Mouse (Mus musculus): ENCODE data around the gene Kat2b. TPM values are rescaled to one million over a fixed set of nuclear protein-coding genes. Genes with fewer than 3 reads are reported as not detected.
"Not testable (repeated sequence)": the region's sequence is repeated elsewhere in the genome, so short reads cannot be mapped to it uniquely, and the experiment has no call there.

The Kat2b gene
- 2.3 and 2.7 TPM in 2 replicates for polyA plus RNA-seq (2016; fragmentation: Nextera tagmentation; extraction: Ambion mirVana)

- peaks cover 21% of the 10 kb centered on the region for H3K4me1 ChIP-seq (replicated peaks)
- H3K4me3 ChIP-seq (replicated peaks) = peak within 1 kb of the TSS; percentile 88
- H3K9ac ChIP-seq (replicated peaks) = peak within 1 kb of the TSS; percentile 95
- no peaks in the 10 kb centered on the region for H3K36me3 ChIP-seq
- WGBS = 3% methylated on average over 20 of the region's 20 CpGs
- ATAC-seq (ENCODE audit: insufficient number of reproducible peaks, insufficient read depth, low FRiP score, low TSS enrichment, low read depth) = no peak
- H3K4me2 ChIP-seq = peak within 1 kb of the TSS; percentile 98
- peak within 1 kb of the TSS; percentile 87 for H3K27ac ChIP-seq
- no peaks in the 10 kb centered on the region for H3K9me3 ChIP-seq
- H3K27me3 ChIP-seq = no peaks in the 10 kb centered on the region
These were observed at the start of gene Kat2b for GRCm38 (mm10) chr17:53566161-53566918. Gene Kat2b, plus strand, starts transcription at chr17:53566861.

DNA sequence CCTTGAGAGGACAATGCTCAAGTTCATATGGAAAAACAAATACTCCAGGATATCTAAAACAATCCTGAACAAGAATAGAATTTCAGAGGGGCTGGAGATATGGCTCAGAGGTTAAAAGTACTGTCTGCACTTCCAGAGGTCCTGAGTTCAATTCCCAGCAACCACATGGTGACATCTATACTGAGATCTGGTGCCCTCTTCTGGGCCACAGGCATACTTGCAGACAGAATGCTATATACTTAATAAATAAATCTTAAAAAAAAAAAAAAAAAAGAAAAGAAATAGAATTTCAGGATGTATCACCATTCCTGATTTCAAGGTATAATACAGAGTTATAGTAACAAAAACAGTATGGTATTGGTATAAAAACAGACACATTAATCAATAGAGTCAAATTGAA is 47.3 kb upstream of the Kat2b start:
- Histone ChIP-seq H3K27me3 (no peaks in the 10 kb centered on the region), H3K36me3 (peaks cover 6% of the 10 kb centered on the region; the same call in 1 of the 2 replicates), H3K27ac (no peak overlapping the region), H3K4me1 (replicated peaks) (peaks cover 7% of the 10 kb centered on the region), H3K9ac (replicated peaks) (no peak overlapping the region), H3K4me3 (replicated peaks) (no peak overlapping the region), H3K4me2 (no peak overlapping the region), H3K9me3 (no peaks in the 10 kb centered on the region)
- ATAC-seq (ENCODE audit: insufficient number of reproducible peaks, insufficient read depth, low FRiP score, low TSS enrichment, low read depth) = no peak

DNA sequence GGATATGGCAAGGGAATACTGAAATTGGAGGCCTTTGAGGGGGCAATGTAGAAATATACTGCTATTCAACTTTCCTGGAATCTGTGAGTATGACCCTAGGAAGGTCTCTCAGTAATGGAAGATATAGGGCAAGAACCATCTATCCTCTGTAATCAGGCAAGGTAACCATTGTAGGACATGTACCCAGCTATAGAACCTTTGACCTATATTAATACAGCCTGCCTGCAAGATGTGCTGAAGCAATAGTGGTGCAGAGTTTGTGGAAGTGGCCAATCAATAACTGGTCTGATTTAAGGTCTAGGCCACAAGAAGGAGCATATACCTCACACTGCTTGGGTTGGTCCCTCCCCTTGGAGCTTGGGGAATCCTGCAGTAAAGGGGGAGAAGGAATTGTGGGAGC is 46.2 kb upstream of the Kat2b start:
- ATAC-seq (ENCODE audit: insufficient number of reproducible peaks, insufficient read depth, low FRiP score, low TSS enrichment, low read depth) = no peak
- Histone ChIP-seq H3K9ac (replicated peaks) (no peak overlapping the region), H3K4me1 (replicated peaks) (peaks cover 7% of the 10 kb centered on the region), H3K27ac (no peak overlapping the region), H3K4me2 (no peak overlapping the region), H3K27me3 (no peaks in the 10 kb centered on the region), H3K4me3 (replicated peaks) (no peak overlapping the region), H3K9me3 (no peaks in the 10 kb centered on the region), H3K36me3 (no peaks in the 10 kb centered on the region)

GRCm38 (mm10) chr17:53528034-53528433 is 38.6 kb upstream of the Kat2b start:
- Histone ChIP-seq H3K27me3 (no peaks in the 10 kb centered on the region), H3K4me2 (no peak overlapping the region), H3K4me3 (replicated peaks) (no peak overlapping the region), H3K4me1 (replicated peaks) (no peaks in the 10 kb centered on the region), H3K36me3 (no peaks in the 10 kb centered on the region), H3K9me3 (no peaks in the 10 kb centered on the region), H3K9ac (replicated peaks) (no peak overlapping the region), H3K27ac (no peak overlapping the region)
- ATAC-seq (ENCODE audit: insufficient number of reproducible peaks, insufficient read depth, low FRiP score, low TSS enrichment, low read depth) = no peak
- 90% methylated on average over 2 of the region's 2 CpGs for WGBS

DNA sequence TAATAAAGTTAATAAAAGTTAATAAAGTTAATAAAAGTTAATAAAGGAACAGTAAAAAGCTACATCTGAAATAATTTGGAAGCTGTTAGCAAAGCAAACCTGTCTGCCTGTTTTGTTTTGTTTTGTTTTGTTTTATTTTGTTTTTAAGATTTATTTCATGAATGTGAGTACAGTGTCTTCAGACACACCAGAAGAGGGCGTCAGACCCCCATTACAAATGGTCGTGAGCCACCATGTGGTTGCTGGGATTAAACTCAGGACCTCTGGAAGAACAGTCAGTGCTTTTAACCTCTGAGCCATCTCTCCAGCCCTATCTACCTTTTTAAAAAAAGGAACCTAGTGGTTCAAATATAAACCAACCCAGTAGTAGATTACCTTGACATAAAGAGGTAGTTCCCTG is 35.5 kb upstream of the Kat2b start:
- no peaks in the 10 kb centered on the region for H3K36me3 ChIP-seq
- no peaks in the 10 kb centered on the region for H3K27me3 ChIP-seq
- ATAC-seq (ENCODE audit: insufficient number of reproducible peaks, insufficient read depth, low FRiP score, low TSS enrichment, low read depth) = no peak
- WGBS = 47% methylated on average over 2 of the region's 2 CpGs
- no peak overlapping the region for H3K4me2 ChIP-seq
- H3K9me3 ChIP-seq = no peaks in the 10 kb centered on the region
- H3K4me1 ChIP-seq (replicated peaks) = no peaks in the 10 kb centered on the region
- H3K4me3 ChIP-seq (replicated peaks) = no peak overlapping the region
- no peak overlapping the region for H3K27ac ChIP-seq
- H3K9ac ChIP-seq (replicated peaks) = no peak overlapping the region

DNA sequence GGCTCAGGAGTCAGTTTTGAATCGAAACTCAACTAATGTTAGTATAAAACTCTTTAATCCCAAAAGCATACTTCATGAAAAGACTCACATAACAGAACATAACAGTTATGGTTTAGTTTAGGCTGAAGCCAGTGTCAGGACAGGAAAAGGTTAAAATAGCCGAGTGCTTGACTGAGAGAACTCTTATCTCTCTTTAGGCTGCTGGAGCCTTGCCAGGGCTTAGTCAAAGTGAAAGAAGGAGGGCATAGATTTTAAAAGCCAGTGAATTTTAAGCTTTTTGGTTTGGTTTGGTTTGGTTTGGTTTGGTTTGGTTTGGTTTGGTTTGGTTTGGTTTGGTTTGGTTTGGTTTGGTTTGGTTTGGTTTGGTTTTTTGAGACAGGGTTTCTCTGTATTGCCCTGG is 34.2 kb upstream of the Kat2b start:
- Histone ChIP-seq H3K4me3 (replicated peaks) (no peak overlapping the region), H3K9ac (replicated peaks) (no peak overlapping the region), H3K27me3 (no peaks in the 10 kb centered on the region), H3K36me3 (no peaks in the 10 kb centered on the region), H3K4me1 (replicated peaks) (no peaks in the 10 kb centered on the region), H3K9me3 (no peaks in the 10 kb centered on the region), H3K27ac (no peak overlapping the region), H3K4me2 (no peak overlapping the region)
- no peak for ATAC-seq (ENCODE audit: insufficient number of reproducible peaks, insufficient read depth, low FRiP score, low TSS enrichment, low read depth)
- WGBS = 84% methylated on average over 2 of the region's 2 CpGs

DNA sequence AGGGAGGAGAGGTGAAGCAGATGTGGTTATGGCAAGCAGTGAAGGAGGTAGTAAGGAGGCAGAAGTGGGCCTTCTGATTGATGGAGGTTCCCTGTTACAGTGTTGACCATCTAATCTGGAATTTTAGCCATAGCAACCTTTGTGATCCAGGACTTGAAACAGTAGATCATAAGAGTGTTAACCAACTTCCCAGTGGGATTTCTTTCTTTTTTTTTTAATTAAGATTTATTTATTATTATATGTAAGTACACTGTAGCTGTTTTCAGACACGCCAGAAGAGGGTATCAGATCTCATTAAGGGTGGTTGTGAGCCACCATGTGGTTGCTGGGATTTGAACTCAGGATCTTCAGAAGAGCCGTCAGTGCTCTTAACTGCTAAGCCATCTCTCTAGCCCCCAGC is 27.3 kb upstream of the Kat2b start, which contains the start of gene Pp2d1:
Gene Pp2d1, minus strand, starts transcription at position 101 of the 400 bp plus-strand sequence.
- H3K9ac ChIP-seq (replicated peaks); H3K9me3 ChIP-seq; H3K4me1 ChIP-seq (replicated peaks); H3K4me3 ChIP-seq (replicated peaks); ATAC-seq (ENCODE audit: insufficient number of reproducible peaks, insufficient read depth, low FRiP score, low TSS enrichment, low read depth); H3K27me3 ChIP-seq; H3K36me3 ChIP-seq; H3K4me2 ChIP-seq; H3K27ac ChIP-seq: not testable (repeated sequence)
- 88% methylated on average over 2 of the region's 2 CpGs for WGBS

- no peak for ATAC-seq (ENCODE audit: insufficient number of reproducible peaks, insufficient read depth, low FRiP score, low TSS enrichment, low read depth)
- Histone ChIP-seq H3K27ac (no peak overlapping the region), H3K27me3 (no peaks in the 10 kb centered on the region), H3K4me1 (replicated peaks) (no peaks in the 10 kb centered on the region; the same call in 1 of the 2 replicates), H3K4me2 (no peak overlapping the region), H3K36me3 (no peaks in the 10 kb centered on the region), H3K9me3 (no peaks in the 10 kb centered on the region), H3K4me3 (replicated peaks) (no peak overlapping the region), H3K9ac (replicated peaks) (no peak overlapping the region)
- WGBS = 93% methylated on average over 4 of the region's 4 CpGs
These were observed 24.1 kb upstream of the Kat2b start for GRCm38 (mm10) chr17:53542536-53542935.

GRCm38 (mm10) chr17:53543591-53544324 is 22.9 kb upstream of the Kat2b start:
- Histone ChIP-seq H3K9ac (replicated peaks) (no peak overlapping the region), H3K27me3 (no peaks in the 10 kb centered on the region), H3K36me3 (no peaks in the 10 kb centered on the region), H3K9me3 (no peaks in the 10 kb centered on the region), H3K27ac (peak overlapping the region; percentile 62), H3K4me1 (replicated peaks) (no peaks in the 10 kb centered on the region; the same call in 1 of the 2 replicates), H3K4me2 (no peak overlapping the region), H3K4me3 (replicated peaks) (no peak overlapping the region)
- 73% methylated on average over 9 of the region's 9 CpGs for WGBS
- ATAC-seq (ENCODE audit: insufficient number of reproducible peaks, insufficient read depth, low FRiP score, low TSS enrichment, low read depth) = 0 out of 2 replicates have a peak, but pooled peaks have one; percentile 37

- no peak overlapping the region for H3K4me3 ChIP-seq (replicated peaks)
- no peaks in the 10 kb centered on the region for H3K9me3 ChIP-seq
- H3K9ac ChIP-seq (replicated peaks) = no peak overlapping the region
- no peak overlapping the region for H3K27ac ChIP-seq
- no peaks in the 10 kb centered on the region for H3K36me3 ChIP-seq
- H3K4me1 ChIP-seq (replicated peaks) = no peaks in the 10 kb centered on the region
- WGBS = 82% methylated on average over 8 of the region's 8 CpGs
- H3K27me3 ChIP-seq = no peaks in the 10 kb centered on the region
- no peak for ATAC-seq (ENCODE audit: insufficient number of reproducible peaks, insufficient read depth, low FRiP score, low TSS enrichment, low read depth)
- no peak overlapping the region for H3K4me2 ChIP-seq
These were observed 15.1 kb upstream of the Kat2b start for GRCm38 (mm10) chr17:53551306-53552299.

DNA sequence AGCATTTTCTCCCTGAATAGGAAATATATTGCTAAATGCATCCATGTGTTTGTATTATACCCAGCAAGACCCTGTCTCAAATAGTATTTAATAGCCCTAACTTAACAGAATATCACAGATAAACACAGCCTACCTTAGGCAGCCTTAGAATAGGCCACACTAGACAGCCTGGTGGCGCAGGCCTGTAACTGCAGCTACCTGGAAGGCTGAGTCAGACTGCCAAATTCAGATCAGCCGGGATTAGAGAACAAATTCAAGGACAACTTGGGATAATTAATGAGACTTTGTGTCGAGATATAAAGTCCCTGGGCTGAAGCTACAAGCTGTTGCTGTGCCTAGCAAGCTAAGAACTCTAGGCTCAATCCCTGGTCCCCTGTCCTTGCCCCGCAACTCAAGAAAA is 12.6 kb upstream of the Kat2b start:
- Histone ChIP-seq H3K9me3 (no peaks in the 10 kb centered on the region), H3K36me3 (no peaks in the 10 kb centered on the region), H3K27ac (no peak overlapping the region), H3K4me1 (replicated peaks) (no peaks in the 10 kb centered on the region), H3K4me2 (no peak overlapping the region), H3K9ac (replicated peaks) (no peak overlapping the region), H3K4me3 (replicated peaks) (no peak overlapping the region), H3K27me3 (no peaks in the 10 kb centered on the region)
- WGBS = 69% methylated on average over 4 of the region's 4 CpGs
- no peak for ATAC-seq (ENCODE audit: insufficient number of reproducible peaks, insufficient read depth, low FRiP score, low TSS enrichment, low read depth)

Measured in limb, embryonic 12.5 days (tissue).